Mouse (Mus musculus) bone marrow, adult 2 months (tissue): ENCODE measurements around the gene Lipm.

Experiments
- CTCF ChIP-seq: fragments of 200-500 bp; IDR thresholded peaks from 2 replicates; pipeline ENCODE4 v1.5.1; 2011; ENCODE audit warnings: low read length, control low read depth; ENCODE audit not compliant: control insufficient read depth, insufficient read depth
- POLR2A ChIP-seq: fragments of 200-500 bp; IDR thresholded peaks from 2 replicates; pipeline ENCODE4 v1.6.1; 2011; ENCODE audit warnings: low read depth, mild to moderate bottlenecking, control low read depth, low read length, borderline replicate concordance; ENCODE audit not compliant: control insufficient read depth

DNA sequence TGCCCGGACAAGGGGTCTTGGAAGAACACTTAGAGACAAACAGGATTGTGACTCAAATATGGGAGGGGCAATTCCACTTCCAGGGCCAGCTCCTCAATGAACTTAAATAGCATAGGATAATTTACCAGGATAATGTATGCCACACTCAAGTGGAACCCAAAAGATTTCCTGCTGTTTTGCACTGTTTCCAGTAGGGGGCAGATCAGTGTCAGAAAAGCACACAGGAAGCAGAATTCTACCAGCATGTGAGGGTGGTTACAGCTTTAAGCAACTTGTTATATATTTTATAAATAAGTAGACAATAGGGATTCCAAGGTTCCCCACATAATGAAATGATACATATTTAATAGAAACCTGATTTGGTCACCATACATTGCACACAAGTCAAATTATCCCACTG is 51.2 kb downstream of the Lipm start:
- TF ChIP-seq POLR2A (no peak), CTCF (no peak)
